Mouse (Mus musculus): ENCODE results near the gene Rae1. TPM values are rescaled to one million over a fixed set of nuclear protein-coding genes. Genes with fewer than 3 reads are reported as not detected.

The Rae1 gene
- polyA plus RNA-seq, 1 experiment from 2014 or later, result 115 TPM

DNA sequence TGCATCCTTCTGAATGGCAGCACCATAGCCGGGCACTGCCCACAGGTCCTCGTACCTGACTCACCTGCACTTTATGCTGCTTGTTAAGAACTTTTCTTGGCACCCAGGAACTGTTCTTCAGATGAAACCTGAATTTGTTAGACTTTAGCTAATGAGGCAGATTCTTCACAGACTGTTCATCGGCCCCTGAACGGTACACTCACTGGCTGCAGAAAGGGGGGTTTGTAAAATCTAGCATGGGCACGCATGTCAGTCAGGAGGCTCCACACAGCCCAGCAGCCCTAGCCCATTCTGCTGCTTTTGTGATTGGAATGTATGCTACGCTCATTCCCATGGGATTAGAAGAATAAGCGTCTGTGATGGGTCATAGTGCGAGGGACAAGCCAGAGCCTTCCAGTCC, 3.8 kb downstream of the Rae1 start:
- WGBS, result 95% methylated on average over 8 of the region's 8 CpGs
- H3K27me3 ChIP-seq (ENCODE audit: control insufficient read depth, insufficient read depth, low read depth, low read length), result no peaks in the 10 kb centered on the region
- H3K36me3 ChIP-seq (ENCODE audit: control insufficient read depth, insufficient read depth, low read length), result peaks cover 42% of the 10 kb centered on the region
- no peak overlapping the region for H3K4me2 ChIP-seq (ENCODE audit: low read length)
- no peaks in the 10 kb centered on the region for H3K9me3 ChIP-seq (replicated peaks; ENCODE audit: control insufficient read depth, low read length, poor library complexity, severe bottlenecking)
- H3K4me1 ChIP-seq (ENCODE audit: control insufficient read depth, insufficient read depth, low read length), result peaks cover 15% of the 10 kb centered on the region
- H3K27ac ChIP-seq (ENCODE audit: low read length), result no peak overlapping the region
- ATAC-seq, result no peak
- no peak overlapping the region for H3K4me3 ChIP-seq (ENCODE audit: low read depth, low read length)
- no peak overlapping the region for H3K9ac ChIP-seq (ENCODE audit: low read depth, low read length)

DNA sequence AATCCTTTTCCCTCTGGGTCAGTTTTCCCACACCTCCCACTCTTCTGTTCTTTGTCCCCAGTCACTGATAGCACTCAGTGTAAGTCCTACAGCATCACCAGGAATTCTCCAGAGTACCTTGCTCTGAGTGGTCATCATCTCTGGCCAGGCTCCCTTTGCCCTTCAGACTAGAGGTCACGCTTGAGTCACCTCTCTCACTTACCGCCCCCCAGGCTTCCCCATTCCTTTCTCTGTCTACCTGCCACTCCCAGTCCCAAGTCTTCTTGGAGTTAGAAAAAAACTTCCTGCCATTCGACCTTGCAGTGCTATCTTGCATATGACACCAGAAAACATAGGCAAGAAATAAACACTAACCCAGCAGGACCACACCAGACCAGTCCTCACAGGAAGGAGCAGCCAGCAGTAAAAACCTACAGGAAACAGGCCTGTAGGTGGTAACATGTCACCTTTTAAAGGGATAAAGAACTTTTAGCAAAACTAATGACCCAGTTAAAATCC, 10.4 kb downstream of the Rae1 start:
- H3K4me1 ChIP-seq (ENCODE audit: control insufficient read depth, insufficient read depth, low read length), result no peaks in the 10 kb centered on the region
- no peak overlapping the region for H3K9ac ChIP-seq (ENCODE audit: low read depth, low read length)
- H3K4me3 ChIP-seq (ENCODE audit: low read depth, low read length), result no peak overlapping the region
- no peak overlapping the region for H3K4me2 ChIP-seq (ENCODE audit: low read length)
- peaks cover 56% of the 10 kb centered on the region for H3K36me3 ChIP-seq (ENCODE audit: control insufficient read depth, insufficient read depth, low read length)
- WGBS, result 77% methylated on average over 3 of the region's 3 CpGs
- no peaks in the 10 kb centered on the region for H3K27me3 ChIP-seq (ENCODE audit: control insufficient read depth, insufficient read depth, low read depth, low read length)
- no peak for ATAC-seq
- no peak overlapping the region for H3K27ac ChIP-seq (ENCODE audit: low read length)
- no peaks in the 10 kb centered on the region for H3K9me3 ChIP-seq (replicated peaks; ENCODE audit: control insufficient read depth, low read length, poor library complexity, severe bottlenecking)

DNA sequence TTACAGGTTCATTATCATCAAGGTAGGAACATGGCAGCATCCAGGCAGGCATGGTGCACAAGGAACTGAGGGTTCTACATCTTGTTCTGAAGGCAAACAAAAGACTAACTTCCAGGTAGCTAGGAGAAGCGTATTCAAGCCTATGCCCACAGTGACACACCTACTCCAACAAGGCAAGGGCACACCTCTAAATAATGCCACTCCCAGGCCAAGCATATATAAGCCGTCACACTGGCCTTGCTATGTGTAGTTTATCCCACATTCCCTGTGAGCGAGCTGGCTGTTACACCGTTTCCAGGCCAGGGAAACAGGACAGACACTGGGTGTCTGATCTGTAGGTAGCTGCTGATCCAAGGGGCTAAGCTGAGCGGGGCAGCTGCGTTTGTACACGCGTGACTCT, 11.5 kb downstream of the Rae1 start:
- Histone ChIP-seq H3K4me3 (ENCODE audit: low read depth, low read length) (no peak overlapping the region), H3K27ac (ENCODE audit: low read length) (no peak overlapping the region), H3K9me3 (replicated peaks; ENCODE audit: control insufficient read depth, low read length, poor library complexity, severe bottlenecking) (no peaks in the 10 kb centered on the region), H3K36me3 (ENCODE audit: control insufficient read depth, insufficient read depth, low read length) (peaks cover 56% of the 10 kb centered on the region), H3K4me1 (ENCODE audit: control insufficient read depth, insufficient read depth, low read length) (no peaks in the 10 kb centered on the region), H3K27me3 (ENCODE audit: control insufficient read depth, insufficient read depth, low read depth, low read length) (no peaks in the 10 kb centered on the region), H3K9ac (ENCODE audit: low read depth, low read length) (no peak overlapping the region), H3K4me2 (ENCODE audit: low read length) (no peak overlapping the region)
- 96% methylated on average over 8 of the region's 8 CpGs for WGBS
- ATAC-seq, result no peak

DNA sequence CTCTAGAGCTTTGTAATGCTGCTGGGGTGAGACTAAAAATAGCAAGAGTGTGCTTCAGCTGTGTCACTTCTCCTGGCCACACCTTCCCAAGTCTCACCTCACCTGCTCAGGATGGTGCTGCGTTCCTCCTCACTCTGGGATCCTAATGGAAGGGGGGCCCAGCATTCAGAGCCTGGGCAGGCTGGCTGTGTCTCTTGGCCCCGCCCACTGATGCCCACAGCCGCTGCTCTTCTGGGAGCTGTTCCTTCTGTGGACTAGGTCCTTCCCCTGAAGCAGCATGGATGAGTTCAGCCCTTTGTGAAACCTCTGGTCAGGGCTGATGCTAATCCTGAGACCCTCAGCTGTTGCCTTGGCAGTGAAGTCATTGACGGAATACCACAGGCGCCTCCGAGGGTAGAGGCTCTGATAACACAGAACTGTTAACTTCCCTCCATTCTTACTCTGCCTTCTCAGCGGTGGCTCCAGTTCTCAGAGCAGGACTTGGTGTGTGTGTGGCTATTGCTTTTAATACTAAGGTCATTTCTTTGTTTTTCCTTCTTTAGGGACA, 14.9 kb downstream of the Rae1 start:
- H3K9me3 ChIP-seq (replicated peaks; ENCODE audit: control insufficient read depth, low read length, poor library complexity, severe bottlenecking), result no peaks in the 10 kb centered on the region
- no peak overlapping the region for H3K9ac ChIP-seq (ENCODE audit: low read depth, low read length)
- no peak overlapping the region for H3K27ac ChIP-seq (ENCODE audit: low read length)
- no peak overlapping the region for H3K4me2 ChIP-seq (ENCODE audit: low read length)
- H3K36me3 ChIP-seq (ENCODE audit: control insufficient read depth, insufficient read depth, low read length), result peaks cover 28% of the 10 kb centered on the region
- H3K27me3 ChIP-seq (ENCODE audit: control insufficient read depth, insufficient read depth, low read depth, low read length), result peaks cover 11% of the 10 kb centered on the region
- WGBS, result 84% methylated on average over 7 of the region's 7 CpGs
- H3K4me3 ChIP-seq (ENCODE audit: low read depth, low read length), result no peak overlapping the region
- peaks cover 5% of the 10 kb centered on the region; the same call in 1 of the 2 replicates for H3K4me1 ChIP-seq (ENCODE audit: control insufficient read depth, insufficient read depth, low read length)
- ATAC-seq, result no peak

DNA sequence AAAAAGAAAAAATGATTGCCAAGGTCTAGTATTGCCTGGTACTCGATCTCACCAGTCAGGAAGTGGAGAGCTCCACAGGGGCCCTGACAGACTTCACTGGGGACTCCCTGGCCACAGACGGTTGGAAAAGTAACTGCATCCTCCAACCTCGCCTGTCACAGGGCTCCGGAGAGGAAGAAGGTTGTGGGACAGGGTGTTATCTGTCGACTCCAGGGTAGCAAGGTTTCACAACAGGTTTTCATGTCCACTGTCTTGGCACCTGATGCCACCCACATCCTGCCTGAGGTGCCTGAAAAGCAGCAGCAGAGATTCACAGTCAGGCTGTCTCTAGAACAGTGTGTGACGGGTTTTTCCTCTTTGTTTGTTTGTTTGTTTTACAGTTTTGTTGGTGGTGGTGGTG, 18.0 kb downstream of the Rae1 start:
- H3K36me3 ChIP-seq (ENCODE audit: control insufficient read depth, insufficient read depth, low read length), result peaks cover 6% of the 10 kb centered on the region
- peaks cover 18% of the 10 kb centered on the region for H3K4me1 ChIP-seq (ENCODE audit: control insufficient read depth, insufficient read depth, low read length)
- peaks cover 26% of the 10 kb centered on the region for H3K27me3 ChIP-seq (ENCODE audit: control insufficient read depth, insufficient read depth, low read depth, low read length)
- ATAC-seq, result no peak
- WGBS, result 58% methylated on average over 6 of the region's 6 CpGs
- H3K9ac ChIP-seq (ENCODE audit: low read depth, low read length), result no peak overlapping the region
- no peak overlapping the region for H3K27ac ChIP-seq (ENCODE audit: low read length)
- H3K9me3 ChIP-seq (replicated peaks; ENCODE audit: control insufficient read depth, low read length, poor library complexity, severe bottlenecking), result no peaks in the 10 kb centered on the region
- H3K4me3 ChIP-seq (ENCODE audit: low read depth, low read length), result no peak overlapping the region
- H3K4me2 ChIP-seq (ENCODE audit: low read length), result no peak overlapping the region

DNA sequence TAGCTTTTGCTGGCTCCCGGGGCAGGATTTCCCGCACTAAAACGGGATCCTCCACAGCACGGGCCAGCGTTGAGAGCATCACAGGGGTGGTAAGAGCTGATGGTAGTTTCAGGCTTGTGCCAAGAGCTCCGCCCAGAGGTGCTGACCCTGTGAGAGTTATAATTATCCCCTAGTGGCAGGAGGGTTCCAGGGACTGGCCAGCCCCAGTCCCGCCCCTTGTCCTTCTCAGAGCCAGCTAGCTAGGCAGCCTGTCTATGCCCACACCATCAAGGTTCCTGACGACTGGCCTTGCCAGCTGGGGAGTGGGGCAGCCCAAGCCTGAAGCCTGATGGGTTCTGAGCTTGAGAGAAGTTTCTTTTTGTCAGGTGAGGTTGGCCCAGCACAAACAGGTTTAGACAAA, 18.7 kb downstream of the Rae1 start:
- H3K27ac ChIP-seq (ENCODE audit: low read length), result no peak overlapping the region
- WGBS, result 18% methylated on average over 8 of the region's 8 CpGs

DNA sequence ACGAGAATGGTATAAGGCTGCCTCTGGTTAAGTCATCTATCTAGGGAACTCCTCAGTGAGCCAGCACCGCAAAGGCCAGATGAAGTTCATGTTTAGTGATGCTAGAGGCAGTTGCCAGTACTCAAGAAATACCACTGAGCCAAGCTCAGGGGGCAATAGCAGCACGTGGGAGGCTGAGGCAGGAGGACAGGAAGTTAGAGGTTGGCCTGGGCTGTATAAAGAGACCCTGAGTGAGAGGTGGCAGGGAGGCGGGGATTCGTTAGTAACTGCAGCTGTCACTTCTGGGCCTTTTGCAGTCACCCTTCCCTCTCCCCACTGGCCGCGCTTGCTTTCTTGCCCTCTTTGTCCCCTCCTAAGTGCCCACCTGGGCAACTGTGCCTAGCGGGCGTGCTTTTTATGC, 19.4 kb downstream of the Rae1 start:
- Histone ChIP-seq H3K4me3 (ENCODE audit: low read depth, low read length) (peak overlapping the region; percentile 40), H3K9ac (ENCODE audit: low read depth, low read length) (peak overlapping the region; percentile 52), H3K27me3 (ENCODE audit: control insufficient read depth, insufficient read depth, low read depth, low read length) (peaks cover 26% of the 10 kb centered on the region), H3K4me1 (ENCODE audit: control insufficient read depth, insufficient read depth, low read length) (peaks cover 23% of the 10 kb centered on the region), H3K36me3 (ENCODE audit: control insufficient read depth, insufficient read depth, low read length) (no peaks in the 10 kb centered on the region), H3K27ac (ENCODE audit: low read length) (no peak overlapping the region), H3K4me2 (ENCODE audit: low read length) (peak overlapping the region; percentile 80), H3K9me3 (replicated peaks; ENCODE audit: control insufficient read depth, low read length, poor library complexity, severe bottlenecking) (no peaks in the 10 kb centered on the region)
- no peak for ATAC-seq
- WGBS, result 16% methylated on average over 9 of the region's 9 CpGs

More for the DNA sequence above, 18.7 kb downstream of the Rae1 start:
- Histone ChIP-seq H3K4me2 (ENCODE audit: low read length) (no peak overlapping the region), H3K9me3 (replicated peaks; ENCODE audit: control insufficient read depth, low read length, poor library complexity, severe bottlenecking) (no peaks in the 10 kb centered on the region), H3K36me3 (ENCODE audit: control insufficient read depth, insufficient read depth, low read length) (0 out of 2 replicates have a peak, but pooled peaks cover 2% of the 10 kb centered on the region), H3K27me3 (ENCODE audit: control insufficient read depth, insufficient read depth, low read depth, low read length) (peaks cover 26% of the 10 kb centered on the region), H3K9ac (ENCODE audit: low read depth, low read length) (no peak overlapping the region), H3K4me3 (ENCODE audit: low read depth, low read length) (no peak overlapping the region), H3K4me1 (ENCODE audit: control insufficient read depth, insufficient read depth, low read length) (peaks cover 23% of the 10 kb centered on the region)
- no peak for ATAC-seq

DNA sequence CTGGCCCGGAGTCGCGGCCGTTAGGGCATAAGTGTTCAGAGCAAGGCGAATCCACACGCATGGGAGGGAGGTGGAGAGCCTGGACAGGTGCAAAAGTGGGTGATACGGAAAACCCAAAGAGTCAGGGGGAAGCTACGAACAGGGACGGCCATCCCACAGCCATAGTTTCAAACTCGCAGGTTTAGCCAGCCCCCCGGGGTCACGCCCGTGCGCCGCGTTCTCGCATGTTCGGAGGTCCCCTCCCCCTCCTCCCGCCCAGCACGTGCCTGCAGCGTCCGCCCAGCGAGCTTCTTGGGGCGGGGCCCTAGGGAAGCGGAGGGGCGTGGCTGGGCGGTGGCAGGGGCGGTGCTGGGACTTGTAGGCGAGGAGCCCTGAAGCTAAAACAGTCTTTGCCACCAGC, 19.9 kb downstream of the Rae1 start:
- Histone ChIP-seq H3K27ac (ENCODE audit: low read length) (no peak overlapping the region), H3K9ac (ENCODE audit: low read depth, low read length) (peak overlapping the region; percentile 52), H3K36me3 (ENCODE audit: control insufficient read depth, insufficient read depth, low read length) (no peaks in the 10 kb centered on the region), H3K4me2 (ENCODE audit: low read length) (peak overlapping the region; percentile 80), H3K4me3 (ENCODE audit: low read depth, low read length) (peak overlapping the region; percentile 40), H3K9me3 (replicated peaks; ENCODE audit: control insufficient read depth, low read length, poor library complexity, severe bottlenecking) (no peaks in the 10 kb centered on the region), H3K27me3 (ENCODE audit: control insufficient read depth, insufficient read depth, low read depth, low read length) (peaks cover 26% of the 10 kb centered on the region), H3K4me1 (ENCODE audit: control insufficient read depth, insufficient read depth, low read length) (peaks cover 25% of the 10 kb centered on the region)
- 0 out of 2 replicates have a peak, but pooled peaks have one; percentile 6 for ATAC-seq
- under 1% methylated on average over 29 of the region's 29 CpGs for WGBS

DNA sequence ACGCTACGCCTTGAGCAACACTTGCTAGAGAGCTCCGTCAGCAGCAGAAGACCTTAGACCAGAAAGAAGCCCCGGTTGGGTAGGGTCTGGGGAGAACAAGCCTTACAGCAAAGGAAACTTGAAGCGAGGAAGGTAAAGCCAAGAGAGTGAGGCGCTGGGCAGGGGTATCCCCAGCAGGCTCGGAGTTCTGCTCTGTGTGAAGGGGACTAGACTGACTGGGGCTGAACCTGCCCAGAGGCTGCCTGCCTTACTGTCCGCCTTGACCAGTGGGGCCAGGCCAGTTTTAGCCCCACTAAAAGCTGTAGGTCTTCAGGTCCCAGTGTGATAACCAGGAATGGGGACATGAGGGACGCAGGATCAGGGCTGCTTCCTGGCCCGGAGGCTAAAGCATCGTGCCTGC, 20.5 kb downstream of the Rae1 start, which contains the start of gene Rbm38:
TSS of gene Rbm38 (plus strand) at position 69 of the 400 bp plus-strand sequence.
- H3K9me3 ChIP-seq (replicated peaks; ENCODE audit: control insufficient read depth, low read length, poor library complexity, severe bottlenecking), result no peaks in the 10 kb centered on the region
- ATAC-seq, result no peak
- peak within 1 kb of the TSS; percentile 80 for H3K4me2 ChIP-seq (ENCODE audit: low read length)
- H3K27ac ChIP-seq (ENCODE audit: low read length), result no peak within 1 kb of the TSS
- peaks cover 26% of the 10 kb centered on the region for H3K27me3 ChIP-seq (ENCODE audit: control insufficient read depth, insufficient read depth, low read depth, low read length)
- H3K4me3 ChIP-seq (ENCODE audit: low read depth, low read length), result peak within 1 kb of the TSS; percentile 66
- 28% methylated on average over 11 of the region's 11 CpGs for WGBS
- H3K4me1 ChIP-seq (ENCODE audit: control insufficient read depth, insufficient read depth, low read length), result peaks cover 31% of the 10 kb centered on the region
- peak within 1 kb of the TSS; percentile 52 for H3K9ac ChIP-seq (ENCODE audit: low read depth, low read length)
- H3K36me3 ChIP-seq (ENCODE audit: control insufficient read depth, insufficient read depth, low read length), result no peaks in the 10 kb centered on the region

All from midbrain, embryonic 16.5 days (tissue).